Mouse (Mus musculus) embryonic facial prominence, embryonic 11.5 days (tissue): ENCODE results near the gene Nav2. TPM values are rescaled to one million over a fixed set of nuclear protein-coding genes. Genes with fewer than 3 reads are reported as not detected.
A peak's percentile ranks its signal among the peaks of the same experiment; 100 is the strongest.

Experiments
- ATAC-seq: fragments of 200-750 bp; cut with Nextera tagmentation; replicated peaks from 2 replicates; pipeline ENCODE4 v1.8.0; 2017; ENCODE audit warnings: low read depth; ENCODE audit not compliant: insufficient number of reproducible peaks, low FRiP score, low TSS enrichment
- DNase-seq: peaks from one replicate; pipeline ENCODE4 v3.0.0-alpha.2; 2015; ENCODE audit warnings: low spot score
- H3K27ac ChIP-seq: fragments of 300-500 bp; sonication (generic); replicated peaks from 2 replicates; pipeline ENCODE4 v1.5.1; 2014; ENCODE audit warnings: mild to moderate bottlenecking, low read depth, low read length, control low read depth
- H3K27me3 ChIP-seq: fragments of 300-500 bp; sonication (generic); 2 replicates; pipeline ENCODE4 v1.6.1; 2014; ENCODE audit warnings: mild to moderate bottlenecking, low read length, moderate library complexity, mixed read lengths; ENCODE audit not compliant: control insufficient read depth, insufficient read depth
- H3K36me3 ChIP-seq: fragments of 300-500 bp; sonication (generic); replicated peaks from 2 replicates; pipeline ENCODE4 v1.6.1; 2014; ENCODE audit warnings: low read depth, mild to moderate bottlenecking, low read length, moderate library complexity, mixed read lengths; ENCODE audit not compliant: control insufficient read depth, insufficient read depth
- H3K4me1 ChIP-seq: fragments of 300-500 bp; sonication (generic); 2 replicates; pipeline ENCODE4 v1.6.1; 2014; ENCODE audit warnings: low read length, mixed read lengths; ENCODE audit not compliant: control insufficient read depth, insufficient read depth
- H3K4me2 ChIP-seq: fragments of 300-500 bp; sonication (generic); 2 replicates; pipeline ENCODE4 v1.6.1; 2014; ENCODE audit warnings: low read depth, mild to moderate bottlenecking, control low read depth, low read length, moderate library complexity
- H3K4me3 ChIP-seq: fragments of 300-500 bp; sonication (generic); 2 replicates; pipeline ENCODE4 v1.5.1; 2014; ENCODE audit warnings: low read depth, low read length, control low read depth
- H3K9ac ChIP-seq: fragments of 300-500 bp; sonication (generic); replicated peaks from 2 replicates; pipeline ENCODE4 v1.6.1; 2014; ENCODE audit warnings: mild to moderate bottlenecking, control low read depth, low read length
- H3K9me3 ChIP-seq: fragments of 300-500 bp; sonication (generic); replicated peaks from 2 replicates; pipeline ENCODE4 v1.6.1; 2016; ENCODE audit warnings: mild to moderate bottlenecking, low read length, inconsistent platforms, mixed read lengths; ENCODE audit not compliant: control insufficient read depth
- WGBS: fragments of 180-500 bp; shearing (Covaris S2); extraction: QIAGEN DNeasy Blood & Tissue Kit; methylation state at CpG from one replicate; pipeline ENCODE4 v1.1.7; 2014; 5-methylcytosine and 5-hydroxymethylcytosine counted together
- polyA plus RNA-seq: library from polyadenylated mRNA; unstranded; fragments of >200 nt; fragmentation: Nextera tagmentation; extraction: Ambion mirVana; gene quantifications from 2 replicates; pipeline ENCODE4 v1.2.1, GENCODE M21; 2014

Gene Nav2
- polyA plus RNA-seq, 1 experiment from 2014 or later: 7.3 TPM

DNA sequence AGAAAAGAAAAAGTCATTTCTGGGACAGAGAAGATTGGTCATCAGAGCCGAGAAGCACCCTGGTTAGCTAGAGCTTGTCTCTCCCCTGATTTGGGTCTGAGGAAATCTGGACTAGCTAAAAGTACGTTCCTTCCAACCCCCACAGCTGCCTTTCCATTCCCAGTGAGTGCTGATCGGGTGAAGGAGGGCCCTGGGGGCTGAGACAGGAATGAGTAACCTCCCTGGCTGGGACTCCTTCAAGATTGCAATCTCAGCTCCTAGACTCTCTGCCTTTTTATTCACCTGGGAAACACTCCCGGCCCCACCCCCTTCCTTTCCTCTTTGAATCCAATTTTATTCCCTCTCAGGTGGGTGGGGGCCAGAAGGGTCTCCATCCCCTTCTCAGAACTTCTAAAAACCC, 612.8 kb downstream of the Nav2 start:
- H3K9ac ChIP-seq: no peak overlapping the region
- no peak overlapping the region for H3K27ac ChIP-seq
- H3K36me3 ChIP-seq: no peaks in the 10 kb centered on the region
- no peak for ATAC-seq
- H3K9me3 ChIP-seq: no peaks in the 10 kb centered on the region
- H3K4me1 ChIP-seq: no peaks in the 10 kb centered on the region; the same call in 1 of the 2 replicates
- no peak overlapping the region for H3K4me3 ChIP-seq
- no peak overlapping the region for H3K4me2 ChIP-seq
- WGBS: 14% methylated on average over 4 of the region's 4 CpGs
- DNase-seq: no peak
- no peaks in the 10 kb centered on the region for H3K27me3 ChIP-seq

DNA sequence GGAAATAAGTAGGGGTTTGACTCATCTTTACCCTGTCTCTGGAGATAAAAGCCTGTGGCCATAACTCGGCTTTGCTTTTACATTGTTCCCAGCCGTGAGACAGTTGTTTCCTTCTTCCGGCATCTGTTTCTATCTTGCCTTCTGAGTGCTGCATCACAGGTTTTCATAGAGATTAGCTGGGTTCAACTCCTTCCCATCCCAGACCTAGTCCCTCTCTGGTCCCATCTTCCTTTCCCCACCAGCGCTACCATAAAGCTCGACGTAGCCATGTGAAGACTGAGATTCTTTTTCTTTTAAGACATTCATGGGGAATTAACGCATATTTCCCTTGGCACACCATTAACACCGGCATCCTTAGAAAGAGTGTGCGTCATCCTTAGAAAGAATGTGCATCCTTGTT, 613.5 kb downstream of the Nav2 start:
- no peak for DNase-seq

DNA sequence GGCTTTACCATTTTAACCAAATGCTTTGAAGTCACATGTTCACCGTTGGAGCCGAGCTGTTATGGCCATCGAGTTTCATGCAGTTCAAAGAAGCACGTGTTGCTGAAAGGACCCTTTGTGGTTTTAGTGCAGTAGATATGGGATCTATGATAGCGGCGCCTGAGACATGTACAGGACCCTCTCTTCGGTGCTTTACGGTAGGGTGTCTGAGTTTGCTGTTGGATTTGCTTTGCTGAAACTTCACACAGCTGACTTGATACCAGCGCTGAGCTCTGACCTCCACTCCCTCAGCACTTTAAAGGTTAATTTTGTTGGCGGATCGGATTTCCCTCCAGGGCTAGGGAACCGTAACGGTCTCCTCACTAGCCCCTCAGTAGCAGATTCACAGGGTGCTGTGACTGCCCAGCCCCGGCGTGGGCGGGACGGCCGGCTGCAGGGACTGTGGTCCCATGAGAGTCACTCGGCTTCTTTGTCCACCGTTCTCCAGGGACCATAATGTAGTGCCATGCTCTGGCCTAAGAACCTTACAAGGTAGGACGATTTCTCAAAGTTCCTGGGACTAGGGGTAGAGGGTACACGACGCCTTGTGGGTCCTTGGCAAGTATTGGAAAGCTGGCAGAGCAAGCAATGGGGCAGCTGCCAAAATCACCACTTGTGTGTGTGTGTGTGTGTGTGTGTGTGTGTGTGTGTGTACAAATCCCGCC, 614.0 kb downstream of the Nav2 start:
- H3K9ac ChIP-seq: 0 out of 2 replicates have a peak overlapping the region, but pooled peaks have one; percentile 15

More for the DNA sequence above, 613.5 kb downstream of the Nav2 start:
- H3K36me3 ChIP-seq: no peaks in the 10 kb centered on the region
- H3K4me1 ChIP-seq: no peaks in the 10 kb centered on the region; the same call in 1 of the 2 replicates
- H3K27ac ChIP-seq: no peak overlapping the region
- H3K9ac ChIP-seq: no peak overlapping the region
- no peak overlapping the region for H3K4me3 ChIP-seq
- WGBS: 2% methylated on average over 9 of the region's 9 CpGs
- no peaks in the 10 kb centered on the region for H3K9me3 ChIP-seq
- no peaks in the 10 kb centered on the region for H3K27me3 ChIP-seq
- no peak overlapping the region; the same call in 1 of the 2 replicates for H3K4me2 ChIP-seq
- ATAC-seq: no peak

DNA sequence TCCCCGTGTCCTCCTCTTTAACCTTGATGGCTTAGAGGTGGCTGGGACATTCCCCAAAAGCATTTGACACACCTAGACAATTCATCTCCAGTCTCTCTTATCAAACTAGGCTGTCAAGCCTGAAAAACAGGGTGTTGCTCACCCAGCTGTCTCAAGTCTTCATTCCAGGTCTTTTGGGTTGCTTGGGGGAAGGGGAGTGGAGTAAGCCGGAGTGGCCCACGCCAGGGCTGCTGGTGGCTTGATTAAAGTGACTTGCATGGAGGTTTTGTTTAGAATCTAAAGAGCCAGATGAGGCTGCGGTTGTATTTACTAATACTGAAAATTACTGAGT, 614.6 kb downstream of the Nav2 start:
- no peak overlapping the region for H3K9ac ChIP-seq
- 6% methylated on average over 4 of the region's 4 CpGs for WGBS
- no peaks in the 10 kb centered on the region for H3K27me3 ChIP-seq
- H3K4me1 ChIP-seq: no peaks in the 10 kb centered on the region; the same call in 1 of the 2 replicates
- H3K27ac ChIP-seq: no peak overlapping the region
- H3K36me3 ChIP-seq: no peaks in the 10 kb centered on the region
- H3K4me3 ChIP-seq: peak overlapping the region; percentile 31; the same call in 1 of the 2 replicates
- ATAC-seq: 0 out of 2 replicates have a peak, but pooled peaks have one; percentile 1
- DNase-seq: peak; percentile 43
- no peaks in the 10 kb centered on the region for H3K9me3 ChIP-seq
- H3K4me2 ChIP-seq: peak overlapping the region; percentile 62

More for the DNA sequence above, 614.0 kb downstream of the Nav2 start:
- DNase-seq (peak; percentile 89), ATAC-seq (peak; percentile 83)
- Histone ChIP-seq H3K36me3 (no peaks in the 10 kb centered on the region), H3K4me1 (no peaks in the 10 kb centered on the region; the same call in 1 of the 2 replicates), H3K27ac (no peak overlapping the region), H3K4me2 (peak overlapping the region; percentile 62), H3K27me3 (no peaks in the 10 kb centered on the region), H3K4me3 (peak overlapping the region; percentile 31), H3K9me3 (no peaks in the 10 kb centered on the region)
- under 1% methylated on average over 24 of the region's 24 CpGs for WGBS

DNA sequence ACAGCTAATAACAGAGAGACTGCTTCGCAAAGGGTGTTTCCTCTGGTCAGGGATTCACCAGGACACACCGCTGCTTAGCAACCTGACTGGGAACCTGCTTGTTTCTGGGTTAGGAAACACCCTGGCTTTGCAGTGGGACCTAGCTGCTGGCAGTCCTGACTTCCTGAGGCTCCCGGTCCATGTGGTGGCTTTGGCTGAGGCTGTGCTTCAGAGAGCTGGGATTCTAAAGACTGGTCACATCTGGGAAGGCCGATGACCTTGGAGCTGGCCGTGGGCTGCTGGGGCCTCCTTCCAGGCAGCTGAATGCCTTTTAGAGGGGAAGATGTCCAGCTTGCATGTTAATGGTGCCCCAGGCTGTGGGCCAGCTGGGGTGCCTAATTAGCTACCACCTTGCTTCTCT, 615.2 kb downstream of the Nav2 start:
- Histone ChIP-seq H3K9ac (no peak overlapping the region), H3K4me3 (0 out of 2 replicates have a peak overlapping the region, but pooled peaks have one; percentile 11), H3K27ac (no peak overlapping the region), H3K4me1 (no peaks in the 10 kb centered on the region; the same call in 1 of the 2 replicates), H3K27me3 (no peaks in the 10 kb centered on the region), H3K9me3 (no peaks in the 10 kb centered on the region), H3K4me2 (peak overlapping the region; percentile 23; the same call in 1 of the 2 replicates), H3K36me3 (no peaks in the 10 kb centered on the region)
- WGBS: 16% methylated on average over 5 of the region's 5 CpGs
- ATAC-seq (no peak), DNase-seq (no peak)

DNA sequence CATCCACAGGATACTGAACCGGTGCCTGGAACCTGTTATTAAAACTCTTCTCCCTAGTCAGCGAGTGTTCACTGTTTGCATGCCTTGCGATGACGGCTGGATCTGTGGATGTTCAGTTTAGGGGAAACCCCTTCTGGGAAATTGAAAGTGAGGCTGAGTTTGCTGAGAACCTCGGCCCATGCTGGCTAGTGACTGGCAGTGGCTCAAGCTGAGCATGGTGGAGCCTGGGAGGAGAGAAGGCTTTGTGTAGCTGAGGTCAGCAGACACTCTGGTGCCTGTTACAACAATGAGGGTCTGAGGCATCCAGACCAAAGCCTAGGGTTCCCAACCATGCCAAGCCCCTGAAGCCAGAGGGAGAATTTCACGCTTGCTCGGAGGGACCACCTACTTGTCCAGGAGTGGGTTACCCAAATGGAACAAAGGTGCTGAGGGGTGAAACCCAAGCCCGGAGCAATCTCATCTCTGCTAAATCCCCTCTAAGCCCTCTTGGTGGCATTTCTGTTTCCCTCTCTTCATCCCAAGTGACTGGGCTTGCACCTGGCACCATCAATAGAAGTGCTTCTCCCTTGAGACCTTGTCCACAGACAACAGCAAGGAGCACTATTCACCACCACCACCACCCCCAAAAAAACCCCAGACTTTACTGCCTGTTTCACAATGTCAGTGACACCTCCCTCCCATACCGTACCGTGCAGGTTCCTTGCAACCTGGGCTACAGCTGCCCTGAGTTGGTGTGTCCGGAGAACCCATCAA, 617.0 kb downstream of the Nav2 start:
- H3K4me1 ChIP-seq: no peaks in the 10 kb centered on the region; the same call in 1 of the 2 replicates
- H3K27ac ChIP-seq: no peak overlapping the region; the same call in 1 of the 2 replicates
- no peaks in the 10 kb centered on the region for H3K36me3 ChIP-seq
- H3K4me2 ChIP-seq: peak overlapping the region; percentile 0; the same call in 1 of the 2 replicates
- 47% methylated on average over 11 of the region's 11 CpGs for WGBS
- H3K4me3 ChIP-seq: no peak overlapping the region
- no peaks in the 10 kb centered on the region for H3K9me3 ChIP-seq
- H3K9ac ChIP-seq: no peak overlapping the region
- H3K27me3 ChIP-seq: no peaks in the 10 kb centered on the region
- DNase-seq (no peak), ATAC-seq (no peak)

DNA sequence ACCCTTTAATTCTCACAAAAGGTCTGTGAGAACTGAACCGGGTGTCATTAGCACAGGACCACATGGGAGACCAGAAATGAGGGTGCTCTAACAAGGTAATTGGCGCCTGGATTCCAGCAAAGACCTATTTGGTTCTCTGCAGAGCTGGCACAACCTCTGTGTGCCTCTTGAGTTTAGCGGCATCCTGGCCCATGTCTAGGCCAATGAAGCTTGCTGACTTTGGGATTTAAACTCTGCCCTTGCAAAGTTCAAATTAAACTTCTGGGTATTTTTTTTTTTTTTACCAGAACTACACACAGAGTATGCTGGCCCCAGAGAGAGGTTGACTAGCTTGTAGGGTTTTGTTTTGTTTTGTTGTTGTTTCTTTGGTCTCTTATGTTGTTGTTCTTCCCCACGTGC, 617.6 kb downstream of the Nav2 start:
- 84% methylated on average over 4 of the region's 4 CpGs for WGBS
- Histone ChIP-seq H3K9ac (no peak overlapping the region), H3K4me3 (no peak overlapping the region), H3K27ac (no peak overlapping the region), H3K4me1 (no peaks in the 10 kb centered on the region; the same call in 1 of the 2 replicates), H3K36me3 (no peaks in the 10 kb centered on the region), H3K27me3 (no peaks in the 10 kb centered on the region), H3K9me3 (no peaks in the 10 kb centered on the region), H3K4me2 (no peak overlapping the region)
- DNase-seq (no peak), ATAC-seq (no peak)

DNA sequence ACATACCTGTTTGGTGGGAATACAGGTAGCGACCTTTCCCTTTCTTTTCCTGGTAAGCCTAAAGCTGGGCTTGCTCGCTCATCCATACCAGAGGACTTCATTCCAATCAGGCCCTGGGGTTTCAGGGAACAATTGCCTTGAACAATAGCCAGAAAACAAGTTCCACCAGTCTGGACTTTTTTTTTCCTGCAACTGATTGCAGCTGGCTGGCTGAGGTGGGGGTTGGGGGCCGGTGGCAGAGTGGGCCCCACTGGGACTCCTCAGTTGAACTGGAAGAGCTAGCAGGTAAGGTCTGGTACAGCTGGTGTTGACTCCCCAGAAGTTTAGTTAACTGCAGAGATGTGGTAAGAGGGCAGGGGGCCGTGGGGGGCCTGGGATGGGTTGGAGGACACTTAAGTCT, 619.0 kb downstream of the Nav2 start:
- H3K9me3 ChIP-seq: no peaks in the 10 kb centered on the region
- H3K27me3 ChIP-seq: no peaks in the 10 kb centered on the region
- H3K4me1 ChIP-seq: no peaks in the 10 kb centered on the region; the same call in 1 of the 2 replicates
- H3K9ac ChIP-seq: no peak overlapping the region
- peak; percentile 58 for DNase-seq
- H3K4me2 ChIP-seq: no peak overlapping the region
- 21% methylated on average over 4 of the region's 4 CpGs for WGBS
- no peaks in the 10 kb centered on the region for H3K36me3 ChIP-seq
- no peak overlapping the region for H3K4me3 ChIP-seq
- no peak for ATAC-seq
- no peak overlapping the region for H3K27ac ChIP-seq
